Mouse (Mus musculus): ENCODE results near the gene Tbx10. TPM values are rescaled to one million over a fixed set of nuclear protein-coding genes. Genes with fewer than 3 reads are reported as not detected.

The Tbx10 gene
- polyA plus RNA-seq, 1 experiment from 2014 or later = not detected

DNA sequence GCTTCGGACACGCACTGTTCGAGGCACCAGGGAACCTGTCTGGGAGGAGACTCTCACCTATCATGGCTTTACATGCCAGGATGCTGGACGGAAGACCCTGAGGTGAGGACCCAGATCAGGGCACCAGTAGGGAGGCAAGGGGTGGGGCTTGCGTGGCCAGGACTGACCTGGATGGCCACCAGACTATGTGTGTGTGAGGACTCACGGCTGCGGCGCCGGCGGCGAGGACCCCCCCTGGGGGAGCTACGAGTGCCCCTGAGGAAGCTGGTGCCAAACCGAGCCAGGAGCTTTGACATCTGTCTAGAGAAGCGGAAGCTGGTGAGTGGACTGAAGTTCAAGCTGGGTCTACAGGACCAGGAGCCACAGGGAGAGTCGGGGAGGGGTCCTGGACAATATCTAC, 11.8 kb downstream of the Tbx10 start:
- Histone ChIP-seq H3K4me2 (ENCODE audit: low read depth, low read length) (no peak overlapping the region), H3K36me3 (ENCODE audit: control insufficient read depth, insufficient read depth, low read length) (peaks cover 25% of the 10 kb centered on the region), H3K27me3 (ENCODE audit: control insufficient read depth, insufficient read depth, low read length) (no peaks in the 10 kb centered on the region), H3K9ac (replicated peaks; ENCODE audit: low read depth, low read length) (no peak overlapping the region), H3K9me3 (ENCODE audit: control insufficient read depth, low read length) (no peaks in the 10 kb centered on the region), H3K27ac (ENCODE audit: low read depth, low read length) (no peak overlapping the region), H3K4me1 (ENCODE audit: control insufficient read depth, insufficient read depth, low read length) (peaks cover 7% of the 10 kb centered on the region), H3K4me3 (ENCODE audit: low read depth, low read length) (no peak overlapping the region)
- ATAC-seq (ENCODE audit: low read depth) = no peak
- 84% methylated on average over 15 of the region's 15 CpGs for WGBS

DNA sequence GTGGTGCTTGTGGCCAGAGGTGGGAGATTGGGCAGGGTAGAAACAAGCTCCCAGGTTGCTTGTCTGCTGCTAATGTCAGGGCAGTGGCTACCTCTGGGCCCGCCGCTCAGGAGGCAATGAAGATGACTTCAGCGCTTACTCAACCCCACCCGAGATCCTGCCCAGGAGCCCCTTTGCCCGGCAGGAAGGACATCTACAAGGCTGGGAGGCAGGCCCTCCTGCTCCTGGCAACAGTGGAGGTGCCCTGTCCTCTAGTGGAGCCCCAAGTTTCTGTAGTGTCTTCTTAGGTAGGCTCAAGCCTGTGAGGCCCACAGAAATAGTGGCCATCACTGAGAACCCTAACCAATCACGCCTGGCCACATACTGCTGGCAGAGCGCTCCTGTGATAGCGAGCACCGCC, 12.5 kb downstream of the Tbx10 start:
- Histone ChIP-seq H3K4me3 (ENCODE audit: low read depth, low read length) (no peak overlapping the region), H3K36me3 (ENCODE audit: control insufficient read depth, insufficient read depth, low read length) (peaks cover 31% of the 10 kb centered on the region), H3K4me1 (ENCODE audit: control insufficient read depth, insufficient read depth, low read length) (peaks cover 7% of the 10 kb centered on the region), H3K4me2 (ENCODE audit: low read depth, low read length) (no peak overlapping the region), H3K9me3 (ENCODE audit: control insufficient read depth, low read length) (no peaks in the 10 kb centered on the region), H3K27me3 (ENCODE audit: control insufficient read depth, insufficient read depth, low read length) (no peaks in the 10 kb centered on the region), H3K27ac (ENCODE audit: low read depth, low read length) (no peak overlapping the region), H3K9ac (replicated peaks; ENCODE audit: low read depth, low read length) (no peak overlapping the region)
- 92% methylated on average over 9 of the region's 9 CpGs for WGBS
- ATAC-seq (ENCODE audit: low read depth) = no peak

DNA sequence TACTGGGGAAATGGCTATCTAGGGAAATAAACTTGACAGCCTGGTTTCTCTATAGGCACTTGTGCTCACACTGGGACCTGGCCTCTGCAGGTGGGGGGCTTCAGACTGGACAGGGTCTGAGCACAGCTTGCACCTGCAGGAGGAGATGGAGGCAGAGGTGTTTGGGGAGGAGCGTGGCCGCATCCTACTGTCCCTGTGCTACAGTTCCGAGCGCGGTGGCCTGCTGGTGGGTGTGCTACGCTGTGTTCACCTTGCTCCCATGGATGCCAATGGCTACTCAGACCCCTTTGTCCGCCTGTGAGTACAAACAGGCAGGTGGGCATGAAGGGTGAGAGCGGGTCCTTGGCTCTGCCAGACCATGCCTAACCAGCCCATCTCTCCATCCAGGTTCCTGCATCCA, 13.4 kb downstream of the Tbx10 start:
- WGBS = 95% methylated on average over 8 of the region's 8 CpGs
- Histone ChIP-seq H3K9ac (replicated peaks; ENCODE audit: low read depth, low read length) (no peak overlapping the region; the same call in 1 of the 2 replicates), H3K4me1 (ENCODE audit: control insufficient read depth, insufficient read depth, low read length) (peaks cover 7% of the 10 kb centered on the region), H3K9me3 (ENCODE audit: control insufficient read depth, low read length) (no peaks in the 10 kb centered on the region), H3K27ac (ENCODE audit: low read depth, low read length) (no peak overlapping the region), H3K4me3 (ENCODE audit: low read depth, low read length) (no peak overlapping the region), H3K4me2 (ENCODE audit: low read depth, low read length) (no peak overlapping the region), H3K27me3 (ENCODE audit: control insufficient read depth, insufficient read depth, low read length) (no peaks in the 10 kb centered on the region), H3K36me3 (ENCODE audit: control insufficient read depth, insufficient read depth, low read length) (peaks cover 35% of the 10 kb centered on the region)
- no peak for ATAC-seq (ENCODE audit: low read depth)

DNA sequence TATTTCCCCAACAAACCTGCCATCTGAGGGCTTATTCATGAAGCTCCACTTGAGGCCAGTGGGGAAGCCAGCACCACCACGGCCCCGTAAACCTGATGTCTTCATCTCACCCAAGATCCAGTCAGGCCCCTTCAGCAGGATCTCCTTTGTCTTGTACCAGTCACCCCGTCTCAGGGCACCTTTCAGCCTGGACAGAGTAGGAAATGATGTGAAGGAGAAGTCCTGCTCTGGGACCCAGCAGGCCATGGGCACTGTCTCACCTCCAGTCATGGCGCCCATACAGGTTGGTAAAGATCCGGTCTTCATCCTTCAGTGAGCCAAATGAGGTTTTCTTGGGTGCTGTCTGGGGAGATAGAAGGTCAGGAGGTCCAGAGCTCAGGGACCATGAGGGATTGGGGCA, 18.5 kb downstream of the Tbx10 start:
- no peak overlapping the region for H3K27ac ChIP-seq (ENCODE audit: low read depth, low read length)
- H3K9ac ChIP-seq (replicated peaks; ENCODE audit: low read depth, low read length) = no peak overlapping the region
- peaks cover 11% of the 10 kb centered on the region for H3K4me1 ChIP-seq (ENCODE audit: control insufficient read depth, insufficient read depth, low read length)
- H3K36me3 ChIP-seq (ENCODE audit: control insufficient read depth, insufficient read depth, low read length) = peaks cover 34% of the 10 kb centered on the region
- no peak overlapping the region for H3K4me2 ChIP-seq (ENCODE audit: low read depth, low read length)
- no peaks in the 10 kb centered on the region for H3K27me3 ChIP-seq (ENCODE audit: control insufficient read depth, insufficient read depth, low read length)
- H3K4me3 ChIP-seq (ENCODE audit: low read depth, low read length) = no peak overlapping the region
- 94% methylated on average over 5 of the region's 5 CpGs for WGBS
- H3K9me3 ChIP-seq (ENCODE audit: control insufficient read depth, low read length) = no peaks in the 10 kb centered on the region
- ATAC-seq (ENCODE audit: low read depth) = no peak

DNA sequence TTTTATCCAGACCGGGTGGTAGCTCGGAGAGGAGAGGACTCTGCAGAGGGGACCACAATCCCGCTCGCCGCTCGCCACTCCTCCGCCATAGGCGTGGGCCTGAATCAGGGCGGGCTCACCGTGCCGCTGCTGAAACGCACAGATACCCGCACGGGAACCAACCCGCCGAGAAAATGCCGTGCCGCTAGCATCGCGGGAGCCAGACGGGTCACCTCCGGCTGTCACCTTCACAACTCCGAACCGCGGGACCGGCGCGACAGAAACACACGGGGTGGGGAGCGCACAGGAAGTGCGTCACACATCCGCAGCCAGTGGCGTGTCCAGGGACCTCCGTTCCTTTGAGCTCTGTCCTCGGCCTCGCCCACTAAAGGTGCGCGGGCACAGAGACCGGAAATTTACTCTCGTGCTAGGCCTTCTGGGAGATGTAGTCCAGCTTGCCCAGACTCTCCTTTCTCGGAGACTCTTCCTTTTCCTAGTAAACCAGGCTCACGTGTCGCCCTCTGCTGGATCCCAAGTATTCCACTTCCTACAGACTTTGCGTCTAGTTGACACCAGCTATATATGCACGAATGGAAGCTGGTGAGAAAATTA, 20.0 kb downstream of the Tbx10 start, which contains the start of gene Ndufv1:
Ndufv1 (minus strand) TSS at position 375 of the 591 bp plus-strand sequence.
- Histone ChIP-seq H3K27me3 (ENCODE audit: control insufficient read depth, insufficient read depth, low read length) (no peaks in the 10 kb centered on the region), H3K4me3 (ENCODE audit: low read depth, low read length) (peak within 1 kb of the TSS; percentile 69), H3K4me1 (ENCODE audit: control insufficient read depth, insufficient read depth, low read length) (peaks cover 11% of the 10 kb centered on the region), H3K27ac (ENCODE audit: low read depth, low read length) (peak within 1 kb of the TSS; percentile 73), H3K4me2 (ENCODE audit: low read depth, low read length) (peak within 1 kb of the TSS; percentile 51), H3K36me3 (ENCODE audit: control insufficient read depth, insufficient read depth, low read length) (peaks cover 21% of the 10 kb centered on the region), H3K9ac (replicated peaks; ENCODE audit: low read depth, low read length) (peak within 1 kb of the TSS; percentile 59), H3K9me3 (ENCODE audit: control insufficient read depth, low read length) (no peaks in the 10 kb centered on the region)
- peak; percentile 99 for ATAC-seq (ENCODE audit: low read depth)
- 0% methylated on average over 45 of the region's 45 CpGs for WGBS

DNA sequence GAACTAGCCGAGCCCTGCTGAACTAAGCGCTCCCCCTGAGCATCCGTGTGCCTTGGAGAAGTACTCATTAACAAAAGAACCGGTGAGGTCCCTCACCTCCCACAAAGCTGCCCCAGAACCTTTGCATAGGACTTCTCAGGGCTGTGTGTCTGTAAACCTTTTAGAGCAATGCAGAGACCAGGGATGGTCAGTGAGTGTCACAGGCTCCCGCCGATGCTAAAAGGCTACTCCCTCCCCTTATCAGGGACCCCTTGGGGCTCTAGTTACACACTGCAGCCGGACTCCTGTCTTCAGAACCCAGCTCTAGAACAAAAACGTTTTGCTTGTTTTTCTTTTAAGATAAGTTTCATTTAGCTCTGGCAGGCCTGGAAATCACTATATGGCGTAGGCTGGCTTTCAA, 20.5 kb downstream of the Tbx10 start:
- Histone ChIP-seq H3K27ac (ENCODE audit: low read depth, low read length) (no peak overlapping the region), H3K4me3 (ENCODE audit: low read depth, low read length) (peak overlapping the region; percentile 69), H3K36me3 (ENCODE audit: control insufficient read depth, insufficient read depth, low read length) (peaks cover 19% of the 10 kb centered on the region; the same call in 1 of the 2 replicates), H3K4me2 (ENCODE audit: low read depth, low read length) (peak overlapping the region; percentile 34; the same call in 1 of the 2 replicates), H3K4me1 (ENCODE audit: control insufficient read depth, insufficient read depth, low read length) (peaks cover 11% of the 10 kb centered on the region), H3K9ac (replicated peaks; ENCODE audit: low read depth, low read length) (0 out of 2 replicates have a peak overlapping the region, but pooled peaks have one; percentile 1), H3K9me3 (ENCODE audit: control insufficient read depth, low read length) (no peaks in the 10 kb centered on the region), H3K27me3 (ENCODE audit: control insufficient read depth, insufficient read depth, low read length) (no peaks in the 10 kb centered on the region)
- no peak; the same call in 1 of the 2 replicates for ATAC-seq (ENCODE audit: low read depth)
- 24% methylated on average over 9 of the region's 9 CpGs for WGBS

DNA sequence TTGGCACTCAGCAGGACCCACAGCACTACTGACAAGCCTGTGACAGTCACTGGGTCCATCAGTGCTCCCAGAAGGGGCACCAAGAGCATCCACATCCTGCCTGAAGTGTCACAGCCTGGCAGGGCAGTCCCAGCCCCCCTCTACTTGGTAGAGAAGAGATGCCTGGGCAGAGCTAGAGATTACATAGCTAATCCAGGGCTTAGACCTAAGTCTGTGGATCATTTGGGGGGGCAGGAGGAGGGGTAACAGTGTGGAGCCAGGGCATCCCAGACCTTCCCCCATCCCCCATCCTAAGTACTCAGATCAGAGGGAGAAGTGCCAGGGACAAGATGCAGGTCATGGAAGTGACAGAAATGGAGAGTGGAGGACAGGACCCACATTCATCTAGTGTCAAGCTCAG, 22.2 kb downstream of the Tbx10 start:
- Histone ChIP-seq H3K4me1 (ENCODE audit: control insufficient read depth, insufficient read depth, low read length) (peaks cover 11% of the 10 kb centered on the region), H3K9me3 (ENCODE audit: control insufficient read depth, low read length) (no peaks in the 10 kb centered on the region), H3K27me3 (ENCODE audit: control insufficient read depth, insufficient read depth, low read length) (no peaks in the 10 kb centered on the region), H3K27ac (ENCODE audit: low read depth, low read length) (no peak overlapping the region), H3K4me2 (ENCODE audit: low read depth, low read length) (no peak overlapping the region), H3K4me3 (ENCODE audit: low read depth, low read length) (no peak overlapping the region), H3K9ac (replicated peaks; ENCODE audit: low read depth, low read length) (no peak overlapping the region), H3K36me3 (ENCODE audit: control insufficient read depth, insufficient read depth, low read length) (peaks cover 6% of the 10 kb centered on the region; the same call in 1 of the 2 replicates)
- no peak for ATAC-seq (ENCODE audit: low read depth)

DNA sequence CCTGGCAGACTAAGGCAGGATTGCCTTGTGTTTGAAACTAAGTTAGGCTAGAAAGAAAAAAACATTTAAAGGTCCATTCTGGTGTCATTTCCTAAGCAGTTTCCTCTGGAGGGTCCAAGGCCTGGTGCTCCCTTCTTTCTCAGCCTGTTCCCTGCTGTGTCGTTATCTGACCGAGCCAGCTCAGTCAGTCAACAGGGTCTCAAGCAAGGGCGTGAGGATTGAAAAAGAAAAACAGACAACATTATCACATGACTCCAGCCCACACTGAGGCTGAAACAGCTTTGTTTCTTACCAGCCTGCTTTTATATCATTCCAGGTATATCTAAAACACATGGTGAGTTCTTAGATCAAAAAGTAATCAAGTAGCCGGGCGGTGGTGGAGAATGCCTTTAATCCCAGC, 23.1 kb downstream of the Tbx10 start:
- Histone ChIP-seq H3K4me3 (ENCODE audit: low read depth, low read length) (no peak overlapping the region), H3K27ac (ENCODE audit: low read depth, low read length) (no peak overlapping the region), H3K36me3 (ENCODE audit: control insufficient read depth, insufficient read depth, low read length) (no peaks in the 10 kb centered on the region), H3K27me3 (ENCODE audit: control insufficient read depth, insufficient read depth, low read length) (no peaks in the 10 kb centered on the region), H3K4me2 (ENCODE audit: low read depth, low read length) (no peak overlapping the region), H3K9me3 (ENCODE audit: control insufficient read depth, low read length) (no peaks in the 10 kb centered on the region), H3K4me1 (ENCODE audit: control insufficient read depth, insufficient read depth, low read length) (peaks cover 11% of the 10 kb centered on the region), H3K9ac (replicated peaks; ENCODE audit: low read depth, low read length) (no peak overlapping the region)
- ATAC-seq (ENCODE audit: low read depth) = no peak
- 70% methylated on average over 5 of the region's 5 CpGs for WGBS

DNA sequence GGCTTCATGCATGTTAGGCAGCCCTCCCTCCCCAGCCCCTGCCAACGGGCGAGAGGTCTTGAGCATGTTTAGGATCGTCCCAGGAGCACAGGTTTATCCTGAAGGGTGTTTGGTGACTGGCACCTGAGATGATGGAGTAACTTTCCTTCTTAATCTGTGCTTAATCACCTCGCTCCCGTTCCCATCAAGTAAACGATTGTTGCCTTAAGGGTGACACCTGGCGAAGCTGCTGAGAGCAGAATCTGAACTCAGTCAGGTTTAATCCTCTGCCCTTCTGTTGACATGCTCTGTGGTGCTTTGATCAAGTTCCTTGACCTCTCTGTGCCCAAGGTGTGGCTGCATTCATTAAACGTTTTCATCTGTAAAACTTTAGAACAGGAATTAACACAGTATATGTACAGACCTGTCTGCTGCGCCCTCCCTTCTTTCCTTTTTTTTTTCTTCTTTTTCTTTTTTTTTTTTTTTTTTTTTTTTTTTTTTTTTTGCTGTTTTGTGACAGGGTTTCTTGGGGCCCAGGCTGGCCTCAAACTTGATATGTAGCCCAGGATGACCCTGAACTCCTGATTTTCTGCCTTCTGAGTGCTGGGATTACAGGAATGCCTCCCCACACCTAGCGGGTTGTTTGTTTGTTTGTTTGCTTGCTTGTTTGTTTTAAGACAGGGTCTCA, 25.5 kb downstream of the Tbx10 start:
- WGBS = 73% methylated on average over 10 of the region's 10 CpGs
- no peaks in the 10 kb centered on the region for H3K27me3 ChIP-seq (ENCODE audit: control insufficient read depth, insufficient read depth, low read length)
- no peak overlapping the region for H3K4me2 ChIP-seq (ENCODE audit: low read depth, low read length)
- H3K27ac ChIP-seq (ENCODE audit: low read depth, low read length) = no peak overlapping the region
- no peak overlapping the region for H3K4me3 ChIP-seq (ENCODE audit: low read depth, low read length)
- no peak overlapping the region for H3K9ac ChIP-seq (replicated peaks; ENCODE audit: low read depth, low read length)
- H3K9me3 ChIP-seq (ENCODE audit: control insufficient read depth, low read length) = no peaks in the 10 kb centered on the region
- no peak for ATAC-seq (ENCODE audit: low read depth)
- no peaks in the 10 kb centered on the region for H3K4me1 ChIP-seq (ENCODE audit: control insufficient read depth, insufficient read depth, low read length)
- no peaks in the 10 kb centered on the region for H3K36me3 ChIP-seq (ENCODE audit: control insufficient read depth, insufficient read depth, low read length)
